In genomic region chr6:122602242-122602991, GRCm38 (mm10) we compare ENCODE assay signal across 8 mouse cellular contexts. TPM values are rescaled to one million over a fixed set of nuclear protein-coding genes. Genes with fewer than 3 reads are reported as not detected.
DNase-seq lines count a peak whose midpoint lies in the region; ATAC-seq and TF ChIP-seq lines count a peak whose summit lies in the region.

TSS of gene Apobec1 (minus strand) at chr6:122602444.

- ATAC-seq in embryonic facial prominence, embryonic 15.5 days (ENCODE audit: insufficient number of reproducible peaks, low FRiP score, low TSS enrichment, low read depth): peak; percentile 73
- ATAC-seq in limb, embryonic 14.5 days (ENCODE audit: low FRiP score, low read depth): peak; percentile 84
- ATAC-seq in midbrain, embryonic 16.5 days: peak; percentile 71

- DNase-seq in 3T3-L1 (ENCODE audit: low read depth, low spot score): peak; percentile 97
- DNase-seq in adrenal gland, postnatal 14 days: peak; percentile 87
- peak; percentile 82 for DNase-seq in heart, adult 8-10 months (ENCODE audit: low spot score)
- peak; percentile 85 for DNase-seq in kidney, adult 9 months
- peak; percentile 87 for DNase-seq in limb, embryonic 14.5 days (ENCODE audit: low spot score)
- peak; percentile 71 to 88 for DNase-seq in spleen, postnatal 10 days (ENCODE audit: low spot score in 2 of 2)

- H3K4me1 ChIP-seq in embryonic facial prominence, embryonic 15.5 days: no peaks in the 10 kb centered on the region
- no peaks in the 10 kb centered on the region for H3K4me1 ChIP-seq in limb, embryonic 14.5 days (ENCODE audit: control insufficient read depth, insufficient read depth, low read length)
- H3K4me1 ChIP-seq in midbrain, embryonic 16.5 days (ENCODE audit: control insufficient read depth, insufficient read depth, low read length): peaks cover 5% of the 10 kb centered on the region; the same call in 1 of the 2 replicates

- no peaks in the 10 kb centered on the region for H3K36me3 ChIP-seq in embryonic facial prominence, embryonic 15.5 days
- H3K36me3 ChIP-seq in limb, embryonic 14.5 days (ENCODE audit: control insufficient read depth, insufficient read depth, low read length): no peaks in the 10 kb centered on the region
- H3K36me3 ChIP-seq in midbrain, embryonic 16.5 days (ENCODE audit: control insufficient read depth, insufficient read depth, low read length): no peaks in the 10 kb centered on the region

- H3K9ac ChIP-seq in embryonic facial prominence, embryonic 15.5 days: peak within 1 kb of the TSS; percentile 35; the same call in 1 of the 2 replicates
- peak within 1 kb of the TSS; percentile 48 for H3K9ac ChIP-seq in limb, embryonic 14.5 days (ENCODE audit: low read depth, low read length, severe bottlenecking)
- H3K9ac ChIP-seq in midbrain, embryonic 16.5 days (ENCODE audit: low read depth, low read length): peak within 1 kb of the TSS; percentile 61

- peak within 1 kb of the TSS; percentile 45 for H3K27ac ChIP-seq in embryonic facial prominence, embryonic 15.5 days (replicated peaks)
- no peak within 1 kb of the TSS for H3K27ac ChIP-seq in limb, embryonic 14.5 days (replicated peaks; ENCODE audit: low read depth, low read length)
- no peak within 1 kb of the TSS for H3K27ac ChIP-seq in midbrain, embryonic 16.5 days (ENCODE audit: low read length)

- H3K9me3 ChIP-seq in embryonic facial prominence, embryonic 15.5 days (replicated peaks): no peaks in the 10 kb centered on the region
- no peaks in the 10 kb centered on the region for H3K9me3 ChIP-seq in limb, embryonic 14.5 days (ENCODE audit: control insufficient read depth, low read length)
- no peaks in the 10 kb centered on the region for H3K9me3 ChIP-seq in midbrain, embryonic 16.5 days (replicated peaks; ENCODE audit: control insufficient read depth, low read length, poor library complexity, severe bottlenecking)

- WGBS in embryonic facial prominence, embryonic 15.5 days: 4% methylated on average over 22 of the region's 22 CpGs
- WGBS in limb, embryonic 14.5 days: 6% methylated on average over 22 of the region's 22 CpGs
- WGBS in midbrain, embryonic 16.5 days: 5% methylated on average over 22 of the region's 22 CpGs

- no peaks in the 10 kb centered on the region for H3K27me3 ChIP-seq in embryonic facial prominence, embryonic 15.5 days
- no peaks in the 10 kb centered on the region for H3K27me3 ChIP-seq in limb, embryonic 14.5 days (ENCODE audit: control insufficient read depth, insufficient read depth, low read length)
- no peaks in the 10 kb centered on the region for H3K27me3 ChIP-seq in midbrain, embryonic 16.5 days (ENCODE audit: control insufficient read depth, insufficient read depth, low read depth, low read length)

- TF ChIP-seq POLR2A in limb, embryonic 14.5 days (IDR thresholded peaks at IDR 0.05; ENCODE audit: borderline replicate concordance, extremely low read depth, insufficient read depth, insufficient read length): peak; percentile 24; the same call in 1 of the 2 replicates

- peak within 1 kb of the TSS; percentile 55 for H3K4me2 ChIP-seq in embryonic facial prominence, embryonic 15.5 days (replicated peaks)
- peak within 1 kb of the TSS; percentile 44 for H3K4me2 ChIP-seq in limb, embryonic 14.5 days (replicated peaks; ENCODE audit: low read depth, low read length, severe bottlenecking)
- peak within 1 kb of the TSS; percentile 67 for H3K4me2 ChIP-seq in midbrain, embryonic 16.5 days (ENCODE audit: low read length)

- peak within 1 kb of the TSS; percentile 51 for H3K4me3 ChIP-seq in embryonic facial prominence, embryonic 15.5 days (replicated peaks)
- peak within 1 kb of the TSS; percentile 36 for H3K4me3 ChIP-seq in limb, embryonic 14.5 days (replicated peaks; ENCODE audit: low read length)
- H3K4me3 ChIP-seq in midbrain, embryonic 16.5 days (ENCODE audit: low read depth, low read length): peak within 1 kb of the TSS; percentile 37

RNA-seq across cellular contexts. Expression of gene Apobec1, which starts in this region (rescaled TPM):
- 8.8 and 12.2 TPM in 2 replicates for total RNA-seq in adrenal gland, postnatal 14 days (2021)
- 5.1 and 5.5 TPM in 2 replicates for polyA plus RNA-seq in embryonic facial prominence, embryonic 15.5 days (2015; fragmentation: Nextera tagmentation; extraction: Ambion mirVana)
- 1 to 10 TPM; 1.7 to 5.5 (median 4.9) TPM for total RNA-seq in heart, adult 8-10 months (2022)
- 7.2 TPM in 2 replicates for polyA plus RNA-seq in limb, embryonic 14.5 days (2012; rRNA removed)
- polyA plus RNA-seq in limb, embryonic 14.5 days (2014; fragmentation: Nextera tagmentation; extraction: Ambion mirVana): 3.5 and 5.9 TPM in 2 replicates
- 0.66 and 1.7 TPM in 2 replicates for polyA plus RNA-seq in midbrain, embryonic 16.5 days (2015; fragmentation: Nextera tagmentation; extraction: Ambion mirVana)
